Mouse (Mus musculus): Measurements from ENCODE around the gene Sash1. TPM values are rescaled to one million over a fixed set of nuclear protein-coding genes. Genes with fewer than 3 reads are reported as not detected.

Gene Sash1
- polyA plus RNA-seq, 1 experiment from 2014 or later, result 5.0 TPM

DNA sequence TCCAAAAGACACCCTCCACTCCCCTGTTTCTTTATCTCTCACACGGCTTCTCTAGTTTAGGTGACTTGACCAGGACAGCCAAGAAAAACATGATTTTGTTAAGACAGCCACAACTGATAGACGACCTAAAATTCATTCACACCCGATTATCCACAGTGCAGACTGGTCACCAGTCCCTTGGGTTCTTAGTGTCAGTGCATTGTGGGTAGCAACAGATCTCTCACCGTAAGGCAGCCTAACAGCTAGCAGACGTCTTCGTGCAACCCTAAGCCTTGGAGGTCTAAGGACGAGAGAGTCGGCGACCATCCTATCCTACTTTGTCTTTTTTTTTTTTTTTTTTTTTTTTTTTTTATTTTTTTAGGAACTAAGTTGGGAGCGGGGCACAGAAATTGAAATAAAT is 34.2 kb downstream of the Sash1 start:
- WGBS, result 81% methylated on average over 10 of the region's 10 CpGs
- Histone ChIP-seq H3K9me3 (ENCODE audit: control insufficient read depth, low read length) (no peaks in the 10 kb centered on the region), H3K4me1 (ENCODE audit: control insufficient read depth in 2 of 2, insufficient read depth in 2 of 2, low read length in 2 of 2) (no peaks in the 10 kb centered on the region), H3K36me3 (ENCODE audit: control insufficient read depth, insufficient read depth, low read length) (0 out of 2 replicates have a peak, but pooled peaks cover 5% of the 10 kb centered on the region), H3K9ac (ENCODE audit: low read length) (no peak overlapping the region), H3K4me3 (ENCODE audit: control insufficient read depth in 1 of 2, insufficient read depth in 1 of 2, low read depth in 1 of 2, low read length in 2 of 2) (no peak overlapping the region), H3K27ac (replicated peaks in 1 of 2; ENCODE audit: control insufficient read depth in 1 of 2, insufficient read depth in 1 of 2, low read depth in 2 of 2, low read length in 2 of 2) (no peak overlapping the region), H3K4me2 (ENCODE audit: low read length) (no peak overlapping the region), H3K27me3 (ENCODE audit: control insufficient read depth, insufficient read depth, low read length) (no peaks in the 10 kb centered on the region)
- no peak for ATAC-seq (ENCODE audit: insufficient number of reproducible peaks, insufficient read depth, low FRiP score, low read depth)

DNA sequence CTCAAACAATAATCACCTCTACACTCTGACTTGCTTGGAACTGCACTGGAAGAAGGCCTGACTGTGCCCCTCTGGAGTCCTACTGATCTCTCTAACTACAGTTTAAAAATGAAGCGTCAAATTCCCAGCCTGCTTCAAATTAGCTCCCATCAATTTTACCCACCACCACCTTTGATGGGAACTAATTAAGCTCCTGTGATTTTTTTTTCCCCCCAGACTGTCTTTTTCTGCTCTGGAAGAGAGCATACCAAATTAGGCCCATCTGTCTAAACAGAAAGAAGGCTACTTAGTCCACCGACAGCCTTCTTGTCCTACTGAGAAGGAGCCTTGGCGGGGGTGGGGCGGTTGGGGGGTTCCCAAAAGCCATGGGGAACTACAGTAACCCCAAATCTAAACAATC is 37.9 kb downstream of the Sash1 start:
- 0 out of 2 replicates have a peak, but pooled peaks cover 9% of the 10 kb centered on the region for H3K36me3 ChIP-seq (ENCODE audit: control insufficient read depth, insufficient read depth, low read length)
- H3K9ac ChIP-seq (ENCODE audit: low read length), result no peak overlapping the region
- H3K4me3 ChIP-seq (ENCODE audit: control insufficient read depth in 1 of 2, insufficient read depth in 1 of 2, low read depth in 1 of 2, low read length in 2 of 2), result no peak overlapping the region
- H3K27ac ChIP-seq (replicated peaks in 1 of 2; ENCODE audit: control insufficient read depth in 1 of 2, insufficient read depth in 1 of 2, low read depth in 2 of 2, low read length in 2 of 2), result no peak overlapping the region
- no peaks in the 10 kb centered on the region for H3K27me3 ChIP-seq (ENCODE audit: control insufficient read depth, insufficient read depth, low read length)
- no peak overlapping the region for H3K4me2 ChIP-seq (ENCODE audit: low read length)
- H3K4me1 ChIP-seq (ENCODE audit: control insufficient read depth in 2 of 2, insufficient read depth in 2 of 2, low read length in 2 of 2), result peaks cover 0 to 4% of the 10 kb centered on the region in 2 experiments; a peak in 2 of 4 replicates
- no peaks in the 10 kb centered on the region for H3K9me3 ChIP-seq (ENCODE audit: control insufficient read depth, low read length)
- no peak for ATAC-seq (ENCODE audit: insufficient number of reproducible peaks, insufficient read depth, low FRiP score, low read depth)
- WGBS, result 80% methylated on average over 4 of the region's 4 CpGs

DNA sequence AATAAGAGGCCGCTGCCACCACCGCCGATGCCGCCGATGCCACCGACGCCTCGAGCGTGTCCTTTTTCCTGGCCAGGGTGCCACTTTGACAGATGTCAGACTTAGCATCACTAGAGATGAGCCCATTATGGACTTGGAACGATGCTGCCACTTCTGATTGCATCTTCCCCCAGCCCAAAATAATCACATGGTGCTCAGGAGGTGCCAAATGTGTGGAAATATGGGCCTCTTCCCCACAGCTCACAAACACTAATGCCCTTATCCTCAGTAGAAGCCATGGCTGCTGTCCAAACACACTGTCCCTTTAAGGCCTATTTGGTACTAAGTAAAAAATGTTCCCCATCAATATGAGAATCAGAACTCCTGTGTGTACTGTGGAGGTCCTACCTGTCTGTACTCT is 39.6 kb downstream of the Sash1 start:
- 93% methylated on average over 10 of the region's 10 CpGs for WGBS
- no peak overlapping the region for H3K27ac ChIP-seq (replicated peaks in 1 of 2; ENCODE audit: control insufficient read depth in 1 of 2, insufficient read depth in 1 of 2, low read depth in 2 of 2, low read length in 2 of 2)
- no peak overlapping the region for H3K4me3 ChIP-seq (ENCODE audit: control insufficient read depth in 1 of 2, insufficient read depth in 1 of 2, low read depth in 1 of 2, low read length in 2 of 2)

DNA sequence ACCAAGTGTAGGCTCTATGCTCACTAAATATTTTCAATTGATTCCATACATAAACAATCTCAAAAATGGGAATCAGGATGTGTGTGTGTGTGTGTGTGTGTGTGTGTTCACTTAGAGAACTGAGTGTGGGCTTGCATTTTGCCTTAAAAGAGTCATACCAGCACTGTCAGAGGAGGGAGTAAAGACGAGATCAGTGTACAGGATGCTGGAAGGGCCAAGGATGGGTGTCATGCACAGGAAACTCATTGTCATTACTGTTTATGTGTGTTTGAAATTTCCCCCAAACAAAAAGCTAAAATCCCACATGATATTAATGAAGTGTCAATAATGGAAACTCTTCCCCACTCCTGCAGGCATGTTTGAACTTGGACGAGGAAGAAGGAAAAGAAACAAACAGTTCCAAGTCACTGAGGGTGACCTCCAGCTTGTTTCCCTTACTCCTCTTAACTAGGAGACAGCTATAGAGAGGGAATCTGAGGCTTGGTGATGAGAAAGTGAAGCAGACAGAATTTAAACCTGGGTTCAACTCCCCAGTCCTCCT is 40.6 kb downstream of the Sash1 start:
- no peak for ATAC-seq (ENCODE audit: insufficient number of reproducible peaks, insufficient read depth, low FRiP score, low read depth)
- Histone ChIP-seq H3K27me3 (ENCODE audit: control insufficient read depth, insufficient read depth, low read length) (no peaks in the 10 kb centered on the region), H3K9ac (ENCODE audit: low read length) (no peak overlapping the region), H3K4me3 (ENCODE audit: control insufficient read depth in 1 of 2, insufficient read depth in 1 of 2, low read depth in 1 of 2, low read length in 2 of 2) (no peak overlapping the region), H3K4me1 (ENCODE audit: control insufficient read depth in 2 of 2, insufficient read depth in 2 of 2, low read length in 2 of 2) (peaks cover 0 to 4% of the 10 kb centered on the region in 2 experiments; a peak in 2 of 4 replicates), H3K36me3 (ENCODE audit: control insufficient read depth, insufficient read depth, low read length) (0 out of 2 replicates have a peak, but pooled peaks cover 9% of the 10 kb centered on the region), H3K4me2 (ENCODE audit: low read length) (no peak overlapping the region), H3K27ac (replicated peaks in 1 of 2; ENCODE audit: control insufficient read depth in 1 of 2, insufficient read depth in 1 of 2, low read depth in 2 of 2, low read length in 2 of 2) (no peak overlapping the region), H3K9me3 (ENCODE audit: control insufficient read depth, low read length) (no peaks in the 10 kb centered on the region)
- WGBS, result 68% methylated on average over 2 of the region's 2 CpGs

More for the DNA sequence above, 39.6 kb downstream of the Sash1 start:
- Histone ChIP-seq H3K9ac (ENCODE audit: low read length) (no peak overlapping the region), H3K9me3 (ENCODE audit: control insufficient read depth, low read length) (no peaks in the 10 kb centered on the region), H3K36me3 (ENCODE audit: control insufficient read depth, insufficient read depth, low read length) (0 out of 2 replicates have a peak, but pooled peaks cover 9% of the 10 kb centered on the region), H3K4me2 (ENCODE audit: low read length) (no peak overlapping the region), H3K4me1 (ENCODE audit: control insufficient read depth in 2 of 2, insufficient read depth in 2 of 2, low read length in 2 of 2) (peaks cover 0 to 4% of the 10 kb centered on the region in 2 experiments; a peak in 2 of 4 replicates), H3K27me3 (ENCODE audit: control insufficient read depth, insufficient read depth, low read length) (no peaks in the 10 kb centered on the region)
- no peak for ATAC-seq (ENCODE audit: insufficient number of reproducible peaks, insufficient read depth, low FRiP score, low read depth)

DNA sequence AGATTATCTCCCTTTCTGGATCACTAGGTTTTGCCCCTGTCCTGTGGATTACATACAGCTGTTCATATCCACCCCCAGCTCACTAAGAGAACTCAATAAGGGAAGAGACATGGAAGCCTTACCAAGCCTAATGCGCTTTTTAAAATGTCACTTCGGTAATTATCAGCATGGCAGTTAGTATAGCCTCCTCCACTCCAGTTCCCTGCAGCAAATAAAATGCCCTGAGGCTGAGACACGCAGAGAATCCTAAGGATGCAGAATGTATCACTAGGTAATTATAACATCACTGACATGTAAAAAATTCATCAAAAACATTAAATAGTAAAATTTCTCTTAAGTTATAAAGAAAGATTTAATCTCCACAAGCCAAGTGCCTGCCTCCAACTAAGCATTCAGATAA is 45.9 kb downstream of the Sash1 start:
- no peak for ATAC-seq (ENCODE audit: insufficient number of reproducible peaks, insufficient read depth, low FRiP score, low read depth)
- WGBS, result 89% methylated on average over 3 of the region's 3 CpGs
- H3K4me2 ChIP-seq (ENCODE audit: low read length), result no peak overlapping the region
- no peaks in the 10 kb centered on the region for H3K9me3 ChIP-seq (ENCODE audit: control insufficient read depth, low read length)
- H3K27me3 ChIP-seq (ENCODE audit: control insufficient read depth, insufficient read depth, low read length), result no peaks in the 10 kb centered on the region
- H3K9ac ChIP-seq (ENCODE audit: low read length), result no peak overlapping the region
- no peak overlapping the region for H3K27ac ChIP-seq (replicated peaks in 1 of 2; ENCODE audit: control insufficient read depth in 1 of 2, insufficient read depth in 1 of 2, low read depth in 2 of 2, low read length in 2 of 2)
- no peak overlapping the region for H3K4me3 ChIP-seq (ENCODE audit: control insufficient read depth in 1 of 2, insufficient read depth in 1 of 2, low read depth in 1 of 2, low read length in 2 of 2)
- peaks cover 4 to 7% of the 10 kb centered on the region in 2 experiments; a peak in 2 of 4 replicates for H3K4me1 ChIP-seq (ENCODE audit: control insufficient read depth in 2 of 2, insufficient read depth in 2 of 2, low read length in 2 of 2)
- H3K36me3 ChIP-seq (ENCODE audit: control insufficient read depth, insufficient read depth, low read length), result no peaks in the 10 kb centered on the region

DNA sequence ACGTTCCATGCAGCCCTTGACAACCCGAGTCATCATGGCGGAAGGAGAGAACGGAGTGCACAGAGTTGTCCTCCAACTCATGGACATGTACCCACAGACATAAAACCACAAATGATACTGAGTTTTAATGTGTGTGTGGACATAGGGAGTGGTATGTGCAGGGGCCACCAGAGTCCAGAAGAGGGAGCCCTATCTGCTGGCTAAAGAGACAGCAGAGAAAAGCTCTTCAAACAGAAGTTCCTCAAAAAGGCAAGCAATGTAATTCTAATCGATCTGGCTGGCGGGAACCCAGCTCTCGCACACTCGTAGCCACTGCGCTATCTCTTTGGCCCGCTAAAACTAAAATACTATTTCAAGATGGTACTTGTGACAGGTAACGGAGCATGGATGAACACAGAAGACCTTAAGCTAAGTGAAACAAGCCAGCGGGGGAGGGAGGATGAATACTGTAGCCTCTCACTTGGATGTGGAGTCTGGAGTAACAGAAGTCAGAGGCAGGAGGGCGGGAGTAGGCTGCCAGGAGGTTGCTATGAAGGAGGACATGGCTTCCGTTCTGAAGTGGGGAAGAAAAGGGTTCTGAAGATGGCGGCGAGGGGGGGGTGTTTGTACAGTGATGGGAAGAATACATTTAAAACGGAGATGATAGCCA is 51.9 kb downstream of the Sash1 start:
- 93% methylated on average over 17 of the region's 17 CpGs for WGBS
- H3K4me1 ChIP-seq (ENCODE audit: control insufficient read depth in 2 of 2, insufficient read depth in 2 of 2, low read length in 2 of 2), result peaks cover 3 to 4% of the 10 kb centered on the region in 2 experiments; a peak in 1 of 4 replicates
- no peak overlapping the region for H3K27ac ChIP-seq (replicated peaks in 1 of 2; ENCODE audit: control insufficient read depth in 1 of 2, insufficient read depth in 1 of 2, low read depth in 2 of 2, low read length in 2 of 2)
- no peaks in the 10 kb centered on the region for H3K36me3 ChIP-seq (ENCODE audit: control insufficient read depth, insufficient read depth, low read length)
- no peaks in the 10 kb centered on the region for H3K9me3 ChIP-seq (ENCODE audit: control insufficient read depth, low read length)
- no peak overlapping the region for H3K4me3 ChIP-seq (ENCODE audit: control insufficient read depth in 1 of 2, insufficient read depth in 1 of 2, low read depth in 1 of 2, low read length in 2 of 2)
- no peak for ATAC-seq (ENCODE audit: insufficient number of reproducible peaks, insufficient read depth, low FRiP score, low read depth)
- no peak overlapping the region for H3K9ac ChIP-seq (ENCODE audit: low read length)
- no peaks in the 10 kb centered on the region for H3K27me3 ChIP-seq (ENCODE audit: control insufficient read depth, insufficient read depth, low read length)
- H3K4me2 ChIP-seq (ENCODE audit: low read length), result no peak overlapping the region

DNA sequence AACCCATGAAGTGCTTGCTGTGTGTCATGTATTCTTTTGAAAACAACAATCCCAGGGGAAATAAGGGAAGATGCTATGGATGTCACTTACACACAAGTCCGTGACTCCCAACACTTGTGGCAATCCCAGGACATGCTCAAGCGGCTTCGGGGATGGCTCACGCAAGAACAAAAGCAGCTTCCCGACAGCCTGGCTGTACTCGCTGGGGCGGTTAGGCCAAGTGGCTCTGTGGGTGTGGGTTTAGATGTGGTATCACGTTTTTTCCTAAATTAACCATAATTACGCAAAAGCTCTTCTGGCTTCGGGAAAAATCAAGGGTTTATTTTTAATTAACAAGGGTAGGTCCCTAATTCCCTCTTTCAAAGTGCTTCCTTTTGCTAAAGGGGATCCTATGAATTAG is 59.6 kb downstream of the Sash1 start:
- H3K4me1 ChIP-seq (ENCODE audit: control insufficient read depth in 2 of 2, insufficient read depth in 2 of 2, low read length in 2 of 2), result peaks cover 8 to 18% of the 10 kb centered on the region in 2 experiments
- no peaks in the 10 kb centered on the region for H3K9me3 ChIP-seq (ENCODE audit: control insufficient read depth, low read length)
- H3K36me3 ChIP-seq (ENCODE audit: control insufficient read depth, insufficient read depth, low read length), result no peaks in the 10 kb centered on the region
- H3K9ac ChIP-seq (ENCODE audit: low read length), result no peak overlapping the region
- ATAC-seq (ENCODE audit: insufficient number of reproducible peaks, insufficient read depth, low FRiP score, low read depth), result no peak
- H3K27ac ChIP-seq (replicated peaks in 1 of 2; ENCODE audit: control insufficient read depth in 1 of 2, insufficient read depth in 1 of 2, low read depth in 2 of 2, low read length in 2 of 2), result no peak overlapping the region
- H3K27me3 ChIP-seq (ENCODE audit: control insufficient read depth, insufficient read depth, low read length), result no peaks in the 10 kb centered on the region
- 88% methylated on average over 10 of the region's 10 CpGs for WGBS
- H3K4me3 ChIP-seq (ENCODE audit: control insufficient read depth in 1 of 2, insufficient read depth in 1 of 2, low read depth in 1 of 2, low read length in 2 of 2), result no peak overlapping the region
- no peak overlapping the region; the same call in 1 of the 2 replicates for H3K4me2 ChIP-seq (ENCODE audit: low read length)

Data from heart, embryonic 14.5 days (tissue).